Mouse (Mus musculus) bone marrow, adult 2 months (tissue): Measurements from ENCODE around the gene Fam81a. TPM values are rescaled to one million over a fixed set of nuclear protein-coding genes. Genes with fewer than 3 reads are reported as not detected.

ENCODE experiments used
- H3K27ac ChIP-seq: fragments of 200-500 bp; 2 replicates; pipeline ENCODE4 v1.5.1; 2012; ENCODE audit warnings: low read depth, mild to moderate bottlenecking, control low read depth, inconsistent platforms, low read length; ENCODE audit not compliant: control insufficient read depth, poor library complexity, insufficient read depth
- H3K4me1 ChIP-seq: fragments of 200-500 bp; 2 replicates; pipeline ENCODE4 v1.6.1; 2011; ENCODE audit warnings: low read length; ENCODE audit not compliant: control insufficient read depth, insufficient read depth
- H3K4me3 ChIP-seq: fragments of 200-500 bp; replicated peaks from 2 replicates; pipeline ENCODE3; 2011; ENCODE audit warnings: mild to moderate bottlenecking, low read depth, low read length, control low read depth; ENCODE audit not compliant: control insufficient read depth
- CTCF ChIP-seq: fragments of 200-500 bp; IDR thresholded peaks from 2 replicates; pipeline ENCODE4 v1.5.1; 2011; ENCODE audit warnings: low read length, control low read depth; ENCODE audit not compliant: control insufficient read depth, insufficient read depth
- POLR2A ChIP-seq: fragments of 200-500 bp; IDR thresholded peaks from 2 replicates; pipeline ENCODE4 v1.6.1; 2011; ENCODE audit warnings: low read depth, mild to moderate bottlenecking, control low read depth, low read length, borderline replicate concordance; ENCODE audit not compliant: control insufficient read depth
- WGBS: fragments of 180-500 bp; shearing (Covaris S2); methylation state at CpG from one replicate; pipeline ENCODE4 v1.1.7; 2018; 5-methylcytosine and 5-hydroxymethylcytosine counted together
- polyA plus RNA-seq: library from polyadenylated mRNA; stranded (reverse); fragments of >200 nt; gene quantifications from 2 replicates; pipeline ENCODE4 v1.2.4, GENCODE M21; 2011; ENCODE audit warnings: low replicate concordance; ENCODE audit not compliant: missing spikeins, insufficient read depth, insufficient read length

Fam81a gene
- polyA plus RNA-seq, 1 experiment: 1.8 TPM

DNA sequence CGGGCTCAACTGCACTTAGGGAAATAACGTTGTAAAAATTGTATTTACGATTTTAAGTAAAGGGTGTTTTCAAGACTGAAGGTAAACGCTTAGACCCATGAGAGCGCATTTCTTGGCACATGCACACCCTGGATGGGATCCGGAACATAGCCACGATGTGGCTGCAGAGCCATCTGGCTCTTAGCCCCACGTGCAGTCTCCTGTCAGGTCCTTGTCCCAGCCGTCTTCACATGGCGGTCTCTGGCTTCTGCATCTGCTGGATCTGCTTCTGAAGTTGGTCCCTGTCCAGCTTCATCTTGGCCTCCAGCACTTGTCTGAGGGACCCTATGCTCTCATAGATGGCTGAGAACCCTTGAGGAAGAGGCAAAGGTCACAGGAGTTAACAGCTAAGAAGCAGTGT lies 51.8 kb downstream of the Fam81a start:
- Histone ChIP-seq H3K4me3 (no peak overlapping the region), H3K4me1 (no peaks in the 10 kb centered on the region; the same call in 1 of the 2 replicates), H3K27ac (no peak overlapping the region)
- WGBS: 86% methylated on average over 10 of the region's 10 CpGs
- TF ChIP-seq POLR2A (no peak), CTCF (no peak)

- H3K27ac ChIP-seq: no peak overlapping the region
- H3K4me1 ChIP-seq: no peaks in the 10 kb centered on the region
- 65% methylated on average over 6 of the region's 6 CpGs for WGBS
- TF ChIP-seq CTCF (no peak), POLR2A (no peak)
- no peak overlapping the region for H3K4me3 ChIP-seq
These were observed 53.6 kb downstream of the Fam81a start for GRCm38 (mm10) chr9:70088786-70089096.

GRCm38 (mm10) chr9:70088041-70088785 lies 54.1 kb downstream of the Fam81a start:
- TF ChIP-seq CTCF (no peak), POLR2A (no peak)

GRCm38 (mm10) chr9:70087379-70087778 lies 55.0 kb downstream of the Fam81a start:
- Histone ChIP-seq H3K27ac (no peak overlapping the region), H3K4me3 (no peak overlapping the region), H3K4me1 (no peaks in the 10 kb centered on the region)
- WGBS: 76% methylated on average over 5 of the region's 5 CpGs
- no peak for TF ChIP-seq POLR2A
- no peak for TF ChIP-seq CTCF

More at GRCm38 (mm10) chr9:70088041-70088785, 54.1 kb downstream of the Fam81a start:
- WGBS: 59% methylated on average over 19 of the region's 19 CpGs
- Histone ChIP-seq H3K27ac (no peak overlapping the region), H3K4me3 (no peak overlapping the region), H3K4me1 (no peaks in the 10 kb centered on the region)

GRCm38 (mm10) chr9:70086091-70086490 lies 56.3 kb downstream of the Fam81a start:
- no peak for TF ChIP-seq CTCF
- no peak for TF ChIP-seq POLR2A
- no peak overlapping the region for H3K27ac ChIP-seq
- no peak overlapping the region for H3K4me3 ChIP-seq
- WGBS: 47% methylated on average over 6 of the region's 6 CpGs
- no peaks in the 10 kb centered on the region for H3K4me1 ChIP-seq

GRCm38 (mm10) chr9:70084107-70084506 lies 58.3 kb downstream of the Fam81a start:
- Histone ChIP-seq H3K4me1 (no peaks in the 10 kb centered on the region; the same call in 1 of the 2 replicates), H3K4me3 (no peak overlapping the region), H3K27ac (no peak overlapping the region)
- TF ChIP-seq CTCF: peak; percentile 14; the same call in 1 of the 2 replicates
- TF ChIP-seq POLR2A: no peak
- WGBS: 77% methylated on average over 11 of the region's 11 CpGs

- no peak for TF ChIP-seq POLR2A
- TF ChIP-seq CTCF: no peak
- Histone ChIP-seq H3K4me3 (no peak overlapping the region), H3K4me1 (peaks cover 2% of the 10 kb centered on the region; the same call in 1 of the 2 replicates), H3K27ac (no peak overlapping the region)
- WGBS: 47% methylated on average over 25 of the region's 25 CpGs
These were observed 59.8 kb downstream of the Fam81a start for GRCm38 (mm10) chr9:70082357-70083204.

- Histone ChIP-seq H3K4me1 (peaks cover 2% of the 10 kb centered on the region; the same call in 1 of the 2 replicates), H3K27ac (no peak overlapping the region), H3K4me3 (no peak overlapping the region)
- TF ChIP-seq CTCF (no peak), POLR2A (no peak)
- WGBS: 92% methylated on average over 7 of the region's 7 CpGs
These were observed 60.6 kb downstream of the Fam81a start for GRCm38 (mm10) chr9:70081767-70082166.
